Mouse (Mus musculus) forebrain, embryonic 16.5 days (tissue): Measurements from ENCODE around the gene Uqcrc1. TPM values are rescaled to one million over a fixed set of nuclear protein-coding genes. Genes with fewer than 3 reads are reported as not detected.
A peak's percentile ranks its signal among the peaks of the same experiment; 100 is the strongest.

Source experiments
- ATAC-seq: fragments of 200-750 bp; cut with Nextera tagmentation; 2 replicates; pipeline ENCODE4 v1.8.0; 2017; ENCODE audit warnings: mild to moderate bottlenecking, moderate library complexity
- H3K27ac ChIP-seq: fragments of 300-500 bp; sonication (generic); 2 replicates; pipeline ENCODE4 v1.5.1; 2014; ENCODE audit warnings: low read length, control low read depth
- H3K27me3 ChIP-seq: fragments of 300-500 bp; sonication (generic); replicated peaks from 2 replicates; pipeline ENCODE4 v1.6.1; 2014; ENCODE audit warnings: low read length; ENCODE audit not compliant: control insufficient read depth, insufficient read depth
- H3K36me3 ChIP-seq: fragments of 300-500 bp; sonication (generic); 2 replicates; pipeline ENCODE4 v1.6.1; 2014; ENCODE audit not compliant: control insufficient read depth, insufficient read depth
- H3K4me1 ChIP-seq: fragments of 300-500 bp; sonication (generic); replicated peaks from 2 replicates; pipeline ENCODE4 v1.6.1; 2014; ENCODE audit warnings: low read length; ENCODE audit not compliant: control insufficient read depth, insufficient read depth
- H3K4me2 ChIP-seq: fragments of 300-500 bp; sonication (generic); 2 replicates; pipeline ENCODE4 v1.6.1; 2014; ENCODE audit warnings: mild to moderate bottlenecking, low read length, control low read depth
- H3K4me3 ChIP-seq: fragments of 300-500 bp; sonication (generic); replicated peaks from 2 replicates; pipeline ENCODE4 v1.5.1; 2014; ENCODE audit warnings: mild to moderate bottlenecking, low read length, control low read depth
- H3K9ac ChIP-seq: fragments of 300-500 bp; sonication (generic); replicated peaks from 2 replicates; pipeline ENCODE4 v1.6.1; 2014; ENCODE audit warnings: low read depth, low read length, control low read depth
- H3K9me3 ChIP-seq: fragments of 300-500 bp; sonication (generic); 2 replicates; pipeline ENCODE4 v1.6.1; 2016; ENCODE audit warnings: low read length; ENCODE audit not compliant: control insufficient read depth
- WGBS: fragments of 180-500 bp; shearing (Covaris S2); extraction: QIAGEN DNeasy Blood & Tissue Kit; methylation state at CpG from one replicate; pipeline ENCODE4 v1.1.7; 2014; 5-methylcytosine and 5-hydroxymethylcytosine counted together
- polyA plus RNA-seq: library from polyadenylated mRNA; unstranded; fragments of >200 nt; fragmentation: Nextera tagmentation; extraction: Ambion mirVana; gene quantifications from 2 replicates; pipeline ENCODE4 v1.2.1, GENCODE M21; 2015

The Uqcrc1 gene
- polyA plus RNA-seq, 1 experiment from 2014 or later = 410 TPM

DNA sequence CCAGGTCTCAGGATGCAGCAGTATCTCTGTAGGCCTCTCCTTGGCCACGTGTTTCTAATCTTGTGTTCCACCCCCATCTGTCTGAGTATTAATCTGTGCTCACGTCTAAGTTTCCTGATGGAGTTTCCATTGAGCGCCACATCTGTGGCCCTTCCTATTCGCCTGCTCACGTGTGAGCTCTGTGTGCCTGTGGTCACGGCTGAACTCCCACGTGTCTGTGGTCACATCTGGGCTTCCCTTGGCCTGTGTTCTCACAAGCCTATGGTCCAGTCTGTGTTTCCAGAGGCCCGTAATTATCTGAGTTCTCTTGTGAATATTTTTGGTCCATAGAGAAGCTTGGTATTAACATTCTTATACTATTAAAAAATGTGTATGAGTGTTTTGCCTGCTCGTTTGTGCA lies 40.0 kb downstream of the Uqcrc1 start:
- Histone ChIP-seq H3K4me3 (no peak overlapping the region), H3K9me3 (no peaks in the 10 kb centered on the region), H3K4me2 (no peak overlapping the region), H3K9ac (no peak overlapping the region), H3K27me3 (no peaks in the 10 kb centered on the region), H3K4me1 (no peaks in the 10 kb centered on the region), H3K36me3 (no peaks in the 10 kb centered on the region), H3K27ac (no peak overlapping the region)
- no peak for ATAC-seq
- WGBS = 85% methylated on average over 9 of the region's 9 CpGs

DNA sequence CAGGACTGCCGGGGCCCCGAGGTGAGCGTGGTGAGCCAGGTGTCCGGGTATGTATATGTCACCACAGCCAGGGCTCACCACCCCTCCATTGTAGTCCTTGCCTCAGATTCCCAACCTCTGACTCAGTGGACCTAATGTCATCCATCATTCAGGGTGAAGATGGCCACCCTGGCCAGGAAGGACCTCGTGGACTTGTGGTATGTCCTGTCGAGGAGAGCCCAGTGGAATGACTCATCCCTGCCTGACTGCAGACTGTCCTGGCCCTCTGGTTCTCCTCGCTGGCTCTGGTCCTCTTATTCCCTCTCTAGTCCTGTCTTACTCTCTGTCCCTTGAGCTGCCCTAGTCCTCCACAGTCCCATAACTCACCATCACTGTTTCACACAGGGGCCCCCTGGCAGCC lies 41.5 kb downstream of the Uqcrc1 start:
- Histone ChIP-seq H3K9ac (no peak overlapping the region), H3K4me3 (no peak overlapping the region), H3K9me3 (no peaks in the 10 kb centered on the region), H3K27me3 (no peaks in the 10 kb centered on the region), H3K27ac (no peak overlapping the region), H3K4me2 (no peak overlapping the region), H3K36me3 (no peaks in the 10 kb centered on the region), H3K4me1 (no peaks in the 10 kb centered on the region)
- 87% methylated on average over 7 of the region's 7 CpGs for WGBS
- no peak for ATAC-seq

DNA sequence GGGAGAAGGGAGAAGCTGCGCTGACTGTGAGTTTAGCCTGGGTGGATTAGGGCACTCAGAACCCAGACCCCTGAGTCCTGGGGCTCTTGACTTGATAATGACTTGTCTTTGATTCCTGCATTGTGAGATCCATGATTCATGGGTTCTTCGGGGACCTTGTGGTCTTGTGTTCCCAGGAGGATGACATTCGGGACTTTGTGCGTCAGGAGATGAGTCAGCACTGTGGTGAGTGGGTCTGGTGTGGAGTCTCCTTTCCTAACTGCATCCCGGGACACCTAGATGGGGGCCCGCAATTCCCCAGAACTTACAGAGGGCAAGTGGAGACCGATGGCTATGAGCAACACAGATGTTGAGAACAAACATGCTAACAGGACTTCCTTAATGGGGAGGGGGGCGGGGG lies 46.1 kb downstream of the Uqcrc1 start:
- H3K27ac ChIP-seq = no peak overlapping the region
- H3K27me3 ChIP-seq = no peaks in the 10 kb centered on the region
- H3K4me3 ChIP-seq = no peak overlapping the region
- H3K36me3 ChIP-seq = no peaks in the 10 kb centered on the region
- WGBS = 84% methylated on average over 8 of the region's 8 CpGs
- ATAC-seq = no peak
- no peak overlapping the region for H3K4me2 ChIP-seq
- no peaks in the 10 kb centered on the region for H3K4me1 ChIP-seq
- H3K9ac ChIP-seq = no peak overlapping the region
- no peaks in the 10 kb centered on the region for H3K9me3 ChIP-seq

DNA sequence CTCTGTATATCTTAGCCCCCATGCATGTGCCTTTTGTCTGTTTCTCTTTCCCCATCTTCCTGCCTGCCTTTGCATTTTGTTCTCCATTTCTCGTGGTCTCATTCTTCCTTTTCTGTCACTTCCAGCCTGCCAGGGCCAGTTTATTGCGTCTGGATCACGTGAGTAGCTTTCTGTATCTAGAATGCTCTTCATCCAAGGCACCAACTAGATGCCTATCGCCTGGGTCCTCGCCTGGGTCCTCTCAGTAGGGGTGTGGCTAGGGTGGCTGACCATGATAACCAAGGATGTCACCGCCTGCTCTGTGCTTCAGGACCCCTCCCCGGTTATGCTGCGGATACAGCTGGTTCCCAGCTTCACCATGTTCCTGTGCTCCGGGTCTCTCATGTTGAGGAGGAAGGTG lies 46.8 kb downstream of the Uqcrc1 start:
- Histone ChIP-seq H3K4me2 (no peak overlapping the region), H3K27me3 (no peaks in the 10 kb centered on the region), H3K4me3 (no peak overlapping the region), H3K27ac (no peak overlapping the region), H3K9me3 (no peaks in the 10 kb centered on the region), H3K4me1 (no peaks in the 10 kb centered on the region), H3K36me3 (no peaks in the 10 kb centered on the region), H3K9ac (no peak overlapping the region)
- ATAC-seq = no peak
- 78% methylated on average over 9 of the region's 9 CpGs for WGBS

DNA sequence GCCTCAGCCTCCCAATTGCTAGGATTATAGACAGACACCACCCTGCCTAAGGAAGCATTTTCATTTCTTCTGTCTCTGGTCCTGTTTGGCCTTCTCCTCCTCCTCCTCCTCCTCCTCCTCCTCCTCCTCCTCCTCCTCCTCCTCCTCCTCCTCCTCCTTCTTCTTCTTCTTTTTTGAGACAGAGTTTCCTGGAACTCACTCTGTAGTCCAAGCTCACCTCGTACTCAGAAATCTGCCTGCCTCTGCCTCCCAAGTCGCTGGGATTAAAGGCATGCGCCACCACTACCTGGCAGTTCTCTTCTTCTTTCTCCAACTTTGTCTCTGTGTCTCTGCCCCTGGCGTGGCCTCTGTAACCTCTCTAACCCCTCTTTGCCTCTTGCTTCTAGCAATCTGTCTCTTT lies 49.3 kb downstream of the Uqcrc1 start, which contains the start of gene Ucn2:
TSS of gene Ucn2 (plus strand) at position 301 of the 400 bp plus-strand sequence.
- Histone ChIP-seq H3K9me3 (no peaks in the 10 kb centered on the region), H3K27ac (no peak within 1 kb of the TSS), H3K36me3 (no peaks in the 10 kb centered on the region), H3K4me2 (no peak within 1 kb of the TSS), H3K4me3 (no peak within 1 kb of the TSS), H3K4me1 (peaks cover under 1% of the 10 kb centered on the region), H3K27me3 (no peaks in the 10 kb centered on the region), H3K9ac (no peak within 1 kb of the TSS)
- ATAC-seq = no peak
- 93% methylated on average over 4 of the region's 4 CpGs for WGBS

DNA sequence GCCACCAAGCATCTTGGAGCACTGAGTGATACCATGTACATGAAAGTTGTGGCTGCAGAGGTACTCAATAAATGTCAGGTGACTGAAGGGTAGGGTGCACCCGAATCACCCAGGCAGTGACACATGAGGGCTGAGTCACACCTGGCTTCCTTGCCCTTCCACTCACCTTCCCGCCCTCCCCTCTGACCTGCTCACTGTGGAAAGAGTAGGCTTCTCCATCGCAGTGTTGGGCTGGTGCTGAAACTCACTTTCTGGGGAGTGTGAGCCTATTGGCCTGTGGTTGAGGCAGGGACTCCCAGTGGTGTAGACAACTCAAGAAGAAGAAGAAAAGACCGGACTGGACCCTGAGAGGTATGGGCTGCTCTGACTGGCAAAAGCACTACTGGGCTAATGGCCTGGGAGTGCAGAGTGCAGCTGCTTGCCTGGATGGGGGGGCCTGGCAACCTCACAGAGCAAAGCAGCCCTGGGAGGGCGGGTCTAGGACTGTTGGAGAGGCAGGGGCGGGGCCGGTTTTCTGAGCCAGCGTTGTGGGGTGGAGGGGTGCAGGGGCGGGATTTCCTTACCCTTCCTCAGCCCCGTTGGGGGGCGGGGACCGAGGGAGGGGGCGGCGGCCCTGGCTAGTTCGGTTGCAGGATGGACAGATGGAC lies 51.4 kb downstream of the Uqcrc1 start:
- Histone ChIP-seq H3K27me3 (no peaks in the 10 kb centered on the region), H3K4me2 (no peak overlapping the region), H3K36me3 (no peaks in the 10 kb centered on the region), H3K27ac (no peak overlapping the region), H3K4me1 (peaks cover 13% of the 10 kb centered on the region), H3K4me3 (no peak overlapping the region), H3K9ac (no peak overlapping the region), H3K9me3 (no peaks in the 10 kb centered on the region)
- ATAC-seq = no peak
- 21% methylated on average over 15 of the region's 15 CpGs for WGBS

DNA sequence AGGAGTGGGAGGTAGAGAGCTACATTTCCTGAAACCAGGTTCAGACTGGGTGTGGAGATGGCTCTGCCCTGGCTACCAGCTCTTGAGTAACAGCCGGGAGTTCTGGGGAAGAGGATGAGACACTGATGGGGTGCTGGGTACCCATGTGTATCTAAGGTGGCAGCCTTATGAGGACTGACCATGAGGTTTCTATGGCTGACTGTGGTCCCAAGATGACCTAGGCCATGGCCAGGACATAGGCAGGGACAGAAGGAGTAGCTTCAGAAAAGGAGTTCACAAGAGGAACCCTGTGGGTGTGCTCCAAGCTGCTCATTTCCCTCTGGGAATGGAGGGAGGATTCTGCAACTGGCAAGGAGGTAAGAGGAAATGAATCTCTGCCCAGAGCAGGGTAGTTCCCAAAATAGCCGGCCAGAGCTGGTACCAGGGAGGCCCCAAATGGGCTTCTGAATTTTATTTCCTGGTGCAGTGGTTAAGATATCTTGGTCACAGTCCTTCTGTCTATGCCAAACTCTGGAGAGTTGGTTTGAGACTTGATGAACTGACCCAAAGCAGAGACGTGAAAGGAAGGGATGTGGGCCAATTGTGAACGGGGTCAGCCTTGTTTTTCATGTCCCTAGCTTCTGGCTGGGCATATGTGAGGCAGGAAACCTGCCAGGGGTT lies 53.5 kb downstream of the Uqcrc1 start:
- ATAC-seq = no peak
- no peaks in the 10 kb centered on the region for H3K36me3 ChIP-seq
- no peak overlapping the region for H3K4me2 ChIP-seq
- H3K9ac ChIP-seq = no peak overlapping the region
- no peaks in the 10 kb centered on the region for H3K9me3 ChIP-seq
- 76% methylated on average over 4 of the region's 4 CpGs for WGBS
- no peaks in the 10 kb centered on the region for H3K27me3 ChIP-seq
- no peak overlapping the region for H3K27ac ChIP-seq
- H3K4me1 ChIP-seq = peaks cover 13% of the 10 kb centered on the region
- no peak overlapping the region for H3K4me3 ChIP-seq

DNA sequence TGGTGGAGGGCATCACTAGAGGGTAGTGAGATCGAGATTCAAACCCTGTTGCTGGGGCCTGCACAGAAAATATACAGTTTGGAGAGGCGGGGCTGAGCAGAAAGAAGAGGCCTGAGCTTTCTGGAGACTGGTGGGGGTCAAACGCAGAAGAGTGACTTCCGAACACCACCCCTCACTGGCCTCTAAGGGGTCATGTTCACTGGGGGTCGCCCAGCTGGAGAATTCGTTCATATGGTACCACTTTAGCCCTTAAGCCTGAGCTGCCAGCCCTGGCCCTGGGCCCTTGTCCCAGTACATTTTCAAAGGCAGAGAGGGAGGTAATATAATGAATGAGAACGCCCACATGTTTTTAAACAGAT lies 54.0 kb downstream of the Uqcrc1 start:
- ATAC-seq = no peak
- H3K27ac ChIP-seq = no peak overlapping the region
- H3K9me3 ChIP-seq = no peaks in the 10 kb centered on the region
- no peak overlapping the region for H3K4me3 ChIP-seq
- H3K36me3 ChIP-seq = no peaks in the 10 kb centered on the region
- 57% methylated on average over 7 of the region's 7 CpGs for WGBS
- H3K9ac ChIP-seq = no peak overlapping the region
- no peak overlapping the region for H3K4me2 ChIP-seq
- H3K4me1 ChIP-seq = peaks cover 13% of the 10 kb centered on the region
- H3K27me3 ChIP-seq = no peaks in the 10 kb centered on the region

DNA sequence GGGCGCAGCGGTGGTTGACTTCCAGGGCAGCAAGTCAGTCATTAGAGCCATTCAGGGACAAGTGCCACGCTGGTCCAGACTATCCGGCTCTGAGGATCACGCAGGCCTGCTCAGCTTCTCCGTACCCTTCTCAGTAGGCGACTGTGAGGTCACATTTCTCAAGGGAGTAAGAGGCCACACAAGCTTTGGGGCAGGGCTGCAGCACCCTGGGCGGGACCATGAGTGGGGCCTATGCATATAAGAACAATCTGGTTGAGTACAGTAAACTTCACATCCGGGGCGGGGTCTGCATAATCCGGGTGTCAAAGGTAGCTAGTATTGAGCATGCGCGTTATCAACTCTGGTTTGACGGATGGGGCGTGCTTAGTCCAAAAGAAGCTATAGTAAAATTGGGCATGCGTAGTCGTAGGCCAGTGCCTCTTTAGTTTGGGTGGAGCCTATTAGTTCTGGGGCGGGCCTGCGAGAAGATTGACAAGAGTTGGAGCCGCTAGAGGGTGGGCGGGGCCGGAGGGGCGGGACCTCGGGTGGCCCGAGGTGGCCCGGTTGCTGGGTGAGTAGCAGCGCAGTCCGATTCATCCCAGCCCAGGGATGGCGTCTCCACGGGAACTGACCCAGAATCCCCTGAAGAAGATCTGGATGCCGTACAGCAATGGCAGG lies 55.1 kb downstream of the Uqcrc1 start, which contains the start of gene Pfkfb4:
TSS of gene Pfkfb4 (plus strand) at position 351 of the 657 bp plus-strand sequence.
- peak within 1 kb of the TSS; percentile 68 for H3K27ac ChIP-seq
- peak within 1 kb of the TSS; percentile 62 for H3K4me3 ChIP-seq
- no peaks in the 10 kb centered on the region for H3K36me3 ChIP-seq
- no peaks in the 10 kb centered on the region for H3K9me3 ChIP-seq
- 2% methylated on average over 31 of the region's 31 CpGs for WGBS
- H3K27me3 ChIP-seq = no peaks in the 10 kb centered on the region
- peak within 1 kb of the TSS; percentile 75 for H3K4me2 ChIP-seq
- peaks cover 13% of the 10 kb centered on the region for H3K4me1 ChIP-seq
- ATAC-seq = peak; percentile 96
- H3K9ac ChIP-seq = peak within 1 kb of the TSS; percentile 68
